Mouse (Mus musculus) forelimb bud, embryonic 11.5 days (tissue): ENCODE measurements at regions not wholly inside any gene's neighbourhood (a gene's known extent, or its start where the extent isn't known, plus 50 kb on each side); places are given as distances from the start of the nearest gene placed in this dataset.
"Not testable (repeated sequence)": the region's sequence is repeated elsewhere in the genome, so short reads cannot be mapped to it uniquely, and the experiment has no call there.

Experiments used
- DNase-seq: peaks from one replicate; pipeline ENCODE4 v3.0.0-alpha.2; 2012; ENCODE audit warnings: low read depth, low spot score

DNA sequence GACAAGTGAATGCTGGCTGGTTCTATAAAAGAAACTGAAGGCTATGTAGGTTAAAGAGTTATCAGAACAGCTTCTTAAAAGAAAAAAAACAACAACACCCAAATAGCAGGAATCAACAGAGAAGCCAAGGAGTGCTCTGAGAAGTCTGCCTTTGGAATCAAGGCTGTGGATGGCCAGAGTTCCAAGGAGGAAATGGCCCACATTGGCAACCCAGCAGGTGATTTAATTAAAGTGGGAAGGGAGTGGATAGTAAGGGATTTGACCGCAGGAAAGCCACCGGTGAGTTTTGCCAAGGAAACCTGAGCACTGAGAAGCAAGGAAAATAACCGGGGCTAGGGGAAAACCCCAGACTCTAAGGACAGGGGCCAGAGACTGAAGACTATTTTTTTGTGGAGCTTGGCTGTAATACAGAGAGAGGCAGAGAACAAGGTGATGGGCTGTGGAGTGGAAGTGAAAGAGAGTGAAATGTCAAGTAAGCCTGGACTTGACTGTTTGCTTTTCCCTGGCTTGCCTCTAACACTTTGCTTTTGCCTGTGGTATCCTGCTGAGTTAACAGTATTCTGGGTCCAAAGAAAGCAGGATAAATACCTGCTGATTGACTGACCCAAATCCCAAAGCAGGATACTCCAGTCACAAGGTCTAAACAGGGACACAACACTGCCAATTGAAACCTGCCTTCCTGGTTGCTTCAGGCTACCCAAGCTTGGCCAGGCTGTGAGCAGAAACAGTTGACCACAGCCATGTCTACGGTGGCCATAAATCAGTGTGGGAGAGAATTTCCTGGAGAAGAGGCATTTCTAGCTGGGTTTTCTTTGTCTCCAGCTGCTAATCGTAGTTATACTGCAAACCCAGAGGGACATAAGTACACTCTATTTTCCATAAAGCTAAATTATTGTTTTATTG, 125.9 kb downstream of the Arrdc3 start:
- no peak for DNase-seq

DNA sequence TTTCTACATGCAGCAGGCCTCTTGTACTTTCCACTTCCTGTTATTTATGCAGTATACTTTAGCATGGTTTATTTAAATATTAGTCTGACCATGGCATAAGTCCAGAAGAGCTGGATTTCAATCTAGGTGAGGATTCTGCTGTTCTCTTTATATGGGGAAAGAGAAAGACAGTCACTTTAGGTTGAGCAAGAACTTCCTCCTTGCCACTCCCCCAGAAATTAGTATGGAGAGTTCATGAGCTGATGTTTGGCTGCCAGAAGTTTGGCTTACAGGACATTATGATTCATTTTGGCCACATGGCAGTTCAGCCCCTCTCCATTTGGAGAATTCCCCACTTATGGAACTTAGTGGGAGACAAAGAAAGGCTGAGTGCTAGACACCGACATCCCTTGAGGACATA, 130.8 kb downstream of the Arrdc3 start:
- DNase-seq = no peak

DNA sequence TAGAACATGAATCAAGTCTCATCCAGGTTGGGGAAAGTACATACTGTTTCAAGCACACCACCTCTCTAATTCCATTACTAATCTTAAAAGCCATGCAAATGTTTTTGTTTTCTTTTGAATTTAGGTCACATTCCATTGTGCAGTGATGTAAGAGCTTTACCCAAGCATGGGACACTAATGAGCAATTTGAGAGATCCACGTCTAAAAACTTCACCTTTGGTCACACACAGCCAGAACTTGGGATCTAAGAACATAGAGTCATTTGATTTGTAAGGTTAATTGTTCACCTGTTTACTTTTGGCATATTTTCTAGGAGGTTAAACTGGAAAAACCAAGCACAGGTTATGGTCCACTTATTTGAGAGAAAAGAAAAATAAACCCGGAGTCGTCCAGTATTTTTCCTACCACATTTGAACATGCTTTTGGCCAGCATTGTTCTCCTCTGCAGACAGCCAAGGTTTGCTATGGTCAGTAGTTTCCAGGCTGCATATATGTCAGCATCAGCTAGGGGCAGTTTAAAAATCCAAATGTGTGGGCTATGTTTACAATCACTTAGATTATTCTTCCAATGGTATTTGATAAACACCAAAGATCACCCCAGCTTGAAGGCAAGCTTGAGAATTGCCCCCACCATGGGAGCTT, 137.0 kb downstream of the Arrdc3 start:
- no peak for DNase-seq

DNA sequence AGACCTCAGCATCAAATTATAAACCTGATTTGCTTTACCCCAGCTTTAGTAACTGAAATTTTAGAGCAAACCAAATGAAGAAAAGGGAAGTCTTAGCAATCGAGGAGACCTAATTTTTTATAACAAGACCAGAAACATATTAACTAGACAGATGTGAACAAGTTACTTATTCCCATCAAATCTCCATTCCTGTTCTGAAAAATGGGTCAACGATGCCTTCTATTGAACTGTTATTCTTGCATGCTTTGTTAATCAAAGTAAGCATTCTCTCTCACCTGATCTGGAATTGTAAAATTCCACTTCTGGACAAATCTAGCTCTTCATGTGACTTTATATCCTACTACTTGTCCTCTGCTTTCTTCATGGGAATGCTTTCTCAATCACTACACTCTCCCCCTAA, 137.6 kb downstream of the Arrdc3 start:
- DNase-seq = no peak

DNA sequence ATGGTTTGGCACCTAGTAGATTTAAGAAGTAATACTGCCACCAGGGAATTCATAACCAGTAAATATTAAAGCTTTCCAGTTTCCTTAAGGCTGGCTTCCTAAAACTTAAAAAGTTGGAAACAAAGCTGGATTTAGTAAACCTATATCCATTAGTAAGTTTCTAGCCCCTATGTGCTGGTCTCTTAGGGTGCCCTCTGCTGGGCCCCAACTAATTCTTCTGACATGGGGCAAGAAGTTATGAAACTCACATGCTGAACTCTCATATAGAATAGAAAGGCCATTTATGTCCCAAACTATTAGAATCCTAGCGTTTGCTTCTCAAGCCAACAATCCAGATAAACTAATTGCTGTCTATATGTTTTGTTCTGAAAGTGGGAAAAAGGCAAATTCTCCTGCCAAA, 139.2 kb downstream of the Arrdc3 start:
- no peak for DNase-seq

DNA sequence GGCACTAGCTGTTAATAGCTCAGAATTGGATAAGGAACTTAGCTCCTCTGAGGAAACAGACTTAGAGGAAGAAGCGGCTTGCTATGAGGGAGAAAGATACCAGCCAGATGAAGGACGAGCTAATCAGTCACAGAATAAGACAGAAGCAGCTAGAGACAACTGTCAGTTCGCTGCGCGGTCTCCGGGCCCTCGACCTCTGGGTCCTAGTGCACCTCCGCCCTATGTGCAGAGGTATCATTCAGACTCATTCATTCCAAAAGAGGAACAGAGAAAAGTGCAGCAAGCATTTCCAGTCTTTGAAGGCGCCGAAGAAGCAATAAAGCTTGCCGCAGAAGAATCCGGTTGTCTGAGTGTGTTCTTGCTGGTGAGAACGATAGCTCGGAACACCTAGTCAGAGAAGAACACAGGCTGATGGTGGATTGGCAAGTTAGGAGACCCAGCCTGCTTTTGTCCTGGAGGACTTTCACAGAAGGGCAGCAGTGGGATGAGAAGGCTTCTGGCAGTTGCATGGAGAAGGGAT, 142.1 kb downstream of the Arrdc3 start:
- not testable (repeated sequence) for DNase-seq

DNA sequence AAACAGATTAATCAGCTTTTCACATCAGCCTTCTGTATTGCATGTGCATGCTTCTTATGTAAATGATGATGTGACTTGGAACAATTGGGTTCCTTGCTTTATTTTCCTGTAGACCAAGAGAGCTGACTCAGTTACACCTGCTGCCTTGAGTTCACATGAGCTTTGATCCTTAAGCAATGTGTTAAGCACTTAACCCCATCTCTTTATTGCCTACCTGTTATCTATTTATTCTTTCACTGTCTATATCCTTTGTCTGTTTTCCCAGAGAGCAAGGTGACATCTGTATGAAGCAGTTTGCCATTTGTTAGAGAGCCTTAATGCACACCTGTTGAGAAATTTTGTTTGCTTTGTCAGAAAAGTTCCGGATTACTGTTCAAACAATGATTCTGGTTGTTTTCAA, 154.1 kb downstream of the Arrdc3 start:
- no peak for DNase-seq

DNA sequence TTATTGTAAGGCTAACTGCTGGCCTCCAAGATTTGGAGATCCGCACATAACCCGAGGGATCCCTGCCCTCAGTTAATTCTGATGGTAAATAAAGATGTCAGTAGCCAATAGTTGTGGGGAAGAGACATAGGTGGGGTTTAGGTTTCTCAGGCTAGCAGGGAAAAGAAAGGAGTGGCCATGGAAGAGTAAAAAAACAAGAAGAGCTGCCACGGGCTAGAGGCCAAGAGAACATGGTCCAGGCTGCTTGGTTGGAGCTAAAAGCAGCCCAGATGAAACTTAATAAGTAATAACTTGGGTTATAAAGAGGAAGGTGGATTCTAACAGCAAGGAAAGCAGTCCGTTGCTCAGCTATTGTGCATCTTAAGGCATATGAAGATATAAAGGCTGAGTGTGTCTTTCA, 155.6 kb downstream of the Arrdc3 start:
- DNase-seq = no peak

DNA sequence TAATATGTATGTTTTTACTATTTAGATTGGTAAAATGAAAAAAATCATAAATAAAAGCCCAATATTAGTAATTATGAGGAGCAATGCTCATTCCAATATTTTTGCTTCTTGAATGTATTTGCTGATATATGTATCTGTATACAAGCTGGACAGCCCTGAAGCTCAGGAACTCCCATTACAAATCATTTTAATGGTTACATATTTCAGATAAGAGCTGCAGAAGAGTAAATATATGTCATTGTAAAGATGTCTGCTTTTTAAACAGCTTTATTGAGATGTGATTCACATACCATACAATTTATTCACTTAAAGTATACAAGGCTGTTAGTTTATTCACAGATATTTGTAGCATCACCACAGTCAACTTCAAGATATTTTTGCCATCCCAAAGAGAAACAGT, 157.3 kb downstream of the Arrdc3 start:
- DNase-seq = no peak

DNA sequence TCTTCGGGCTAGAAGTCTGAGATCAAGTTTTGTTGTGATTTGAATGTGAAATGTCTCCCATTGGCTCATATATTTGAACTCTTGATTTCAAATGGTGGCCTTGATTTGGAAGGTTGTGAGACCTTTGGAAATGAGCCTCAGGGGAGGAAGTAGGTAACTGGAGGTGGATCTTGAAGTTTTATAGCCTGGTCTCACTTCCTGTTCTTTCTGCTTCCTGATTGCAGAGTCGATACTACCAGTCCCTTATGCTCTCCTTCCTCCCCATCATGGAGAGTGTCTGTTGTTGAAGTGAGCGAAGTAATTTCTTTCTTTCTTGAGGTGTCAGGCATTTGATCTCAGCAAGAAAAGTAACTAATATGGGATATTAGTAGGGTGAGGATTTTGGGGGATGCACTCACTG, 158.5 kb downstream of the Arrdc3 start:
- DNase-seq = no peak
